Comparison of ENCODE assay signal across 20 mouse cellular contexts in genomic region chr13:64197899-64198298, GRCm38 (mm10).
"Had no signal": no experiment of that assay in that cellular context is flagged by ENCODE, and none has a peak within 500 bp of the region (broad histone marks: within the 10 kb centered on the region; RNA-seq: fewer than 3 reads in every experiment).

No protein-coding gene starts in this region.

- ATAC-seq: lung, postnatal 0 days; midbrain, embryonic 16.5 days had no signal

- H3K9me3 ChIP-seq: lung, embryonic 15.5 days; megakaryocyte, embryonic 14.5 days; midbrain, embryonic 12.5 days; neural tube, embryonic 13.5 days; neural tube, embryonic 15.5 days had no signal

- H3K36me3 ChIP-seq: lung, embryonic 15.5 days; midbrain, embryonic 12.5 days; neural tube, embryonic 15.5 days had no signal

- H3K9ac ChIP-seq: liver, embryonic 14.5 days; lung, embryonic 15.5 days; midbrain, embryonic 12.5 days; neural tube, embryonic 13.5 days; neural tube, embryonic 15.5 days had no signal

- H3K4me1 ChIP-seq: lung, embryonic 15.5 days; midbrain, embryonic 12.5 days; neural tube, embryonic 13.5 days; neural tube, embryonic 15.5 days had no signal

- H3K27ac ChIP-seq: liver, embryonic 14.5 days; lung, embryonic 15.5 days; midbrain, embryonic 12.5 days; neural tube, embryonic 13.5 days; neural tube, embryonic 15.5 days had no signal

- H3K4me2 ChIP-seq: lung, embryonic 15.5 days; midbrain, embryonic 12.5 days; neural tube, embryonic 13.5 days; neural tube, embryonic 15.5 days had no signal

- H3K4me3 ChIP-seq: lung, embryonic 15.5 days; megakaryocyte, embryonic 14.5 days; midbrain, embryonic 12.5 days; myocyte; neural tube, embryonic 13.5 days; neural tube, embryonic 15.5 days had no signal

- DNase-seq: lung, adult 18-20 months; lung, postnatal 4 days; midbrain, embryonic 14.5 days; retina, postnatal 1 day; right cerebral cortex, adult 18-20 months; right cerebral cortex, postnatal 25 days; right cerebral cortex, postnatal 4 days; spleen, adult 18-20 months; thymus, adult 18-20 months; thymus, postnatal 14 days; thymus, postnatal 36 days had no signal

- H3K27me3 ChIP-seq: lung, embryonic 15.5 days; megakaryocyte, embryonic 14.5 days; midbrain, embryonic 12.5 days; neural tube, embryonic 13.5 days; neural tube, embryonic 15.5 days had no signal
